Mouse (Mus musculus) ES-Bruce4 (cell line): Measurements from ENCODE around the gene Rpl10a. TPM values are rescaled to one million over a fixed set of nuclear protein-coding genes. Genes with fewer than 3 reads are reported as not detected.

Experiments
- H3K27ac ChIP-seq: 2 replicates; pipeline ENCODE4 v1.5.1; 2012; ENCODE audit warnings: low read length, inconsistent platforms; ENCODE audit not compliant: insufficient read depth
- H3K27me3 ChIP-seq: 2 replicates; pipeline ENCODE4 v1.6.1; 2012; ENCODE audit warnings: mild to moderate bottlenecking, low read length, inconsistent platforms; ENCODE audit not compliant: control insufficient read depth, poor library complexity, insufficient read depth, severe bottlenecking
- H3K36me3 ChIP-seq: 2 replicates; pipeline ENCODE4 v1.6.1; 2012; ENCODE audit warnings: inconsistent platforms, mild to moderate bottlenecking, low read length, moderate library complexity; ENCODE audit not compliant: control insufficient read depth, poor library complexity, insufficient read depth, severe bottlenecking
- H3K4me1 ChIP-seq: one replicate; pipeline ENCODE4 v1.8.1; 2011; ENCODE audit warnings: low read length; ENCODE audit not compliant: control insufficient read depth, insufficient read depth
- H3K4me3 ChIP-seq: 2 replicates; pipeline ENCODE4 v1.5.1; 2011; ENCODE audit warnings: low read depth, mild to moderate bottlenecking, low read length
- H3K9ac ChIP-seq: 2 replicates; pipeline ENCODE4 v1.6.1; 2012; ENCODE audit warnings: low read depth, mild to moderate bottlenecking, inconsistent platforms; ENCODE audit not compliant: poor library complexity, severe bottlenecking
- H3K9me3 ChIP-seq: replicated peaks from 2 replicates; pipeline ENCODE4 v1.6.1; 2012; ENCODE audit warnings: mild to moderate bottlenecking, low read length, inconsistent platforms; ENCODE audit not compliant: control insufficient read depth, poor library complexity, insufficient read depth, severe bottlenecking
- CTCF ChIP-seq: IDR thresholded peaks from one replicate; pipeline ENCODE4 v1.8.1; 2011; ENCODE audit warnings: low read depth, low read length
- EP300 ChIP-seq: IDR thresholded peaks from 2 replicates; pipeline ENCODE4 v1.6.1; 2011; ENCODE audit warnings: low read depth, low read length; ENCODE audit not compliant: insufficient read depth
- POLR2A ChIP-seq: IDR thresholded peaks from one replicate; pipeline ENCODE4 v1.8.1; 2011; ENCODE audit warnings: low read length; ENCODE audit not compliant: insufficient read depth
- polyA plus RNA-seq: library from polyadenylated mRNA; stranded (reverse); fragments of >200 nt; gene quantifications from 2 replicates; pipeline ENCODE4 v1.2.4, GENCODE M21; 2011; ENCODE audit warnings: low read depth; ENCODE audit not compliant: missing spikeins, insufficient read depth, insufficient read length

Rpl10a gene
- polyA plus RNA-seq, 1 experiment = 1,875 TPM

DNA sequence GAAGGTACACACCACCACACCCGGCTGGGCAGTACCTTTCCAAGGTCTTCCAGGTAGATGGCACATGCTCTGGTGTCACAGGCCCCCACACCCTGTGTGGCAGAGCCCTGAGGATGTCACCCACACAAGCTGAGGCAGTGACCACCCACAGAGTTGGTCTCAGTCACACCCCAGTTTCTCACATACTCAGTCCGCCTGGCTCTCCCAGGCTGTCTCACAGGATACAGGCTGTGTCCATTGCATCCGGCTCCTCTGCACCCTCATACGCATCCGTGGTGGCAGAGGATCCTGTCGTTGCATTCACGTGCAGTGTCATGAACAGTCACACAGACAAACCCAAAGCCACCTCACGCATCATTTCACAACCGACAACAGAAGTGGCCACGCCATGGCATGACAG lies 19.1 kb downstream of the Rpl10a start:
- no peak overlapping the region for H3K9ac ChIP-seq
- H3K4me3 ChIP-seq = no peak overlapping the region
- peaks cover 8% of the 10 kb centered on the region for H3K4me1 ChIP-seq
- H3K36me3 ChIP-seq = no peaks in the 10 kb centered on the region
- H3K27me3 ChIP-seq = no peaks in the 10 kb centered on the region
- no peak overlapping the region for H3K27ac ChIP-seq
- H3K9me3 ChIP-seq = no peaks in the 10 kb centered on the region
- TF ChIP-seq CTCF (no peak), POLR2A (no peak), EP300 (no peak)

GRCm38 (mm10) chr17:28348211-28348610 lies 19.9 kb downstream of the Rpl10a start:
- Histone ChIP-seq H3K4me3 (no peak overlapping the region), H3K27me3 (no peaks in the 10 kb centered on the region), H3K9ac (no peak overlapping the region), H3K9me3 (no peaks in the 10 kb centered on the region), H3K36me3 (no peaks in the 10 kb centered on the region), H3K27ac (no peak overlapping the region), H3K4me1 (peaks cover 8% of the 10 kb centered on the region)
- TF ChIP-seq POLR2A = no peak
- TF ChIP-seq EP300 = no peak
- no peak for TF ChIP-seq CTCF

GRCm38 (mm10) chr17:28349264-28349880 lies 21.1 kb downstream of the Rpl10a start:
- no peak overlapping the region for H3K27ac ChIP-seq
- TF ChIP-seq CTCF = no peak
- no peak for TF ChIP-seq POLR2A
- no peak for TF ChIP-seq EP300

DNA sequence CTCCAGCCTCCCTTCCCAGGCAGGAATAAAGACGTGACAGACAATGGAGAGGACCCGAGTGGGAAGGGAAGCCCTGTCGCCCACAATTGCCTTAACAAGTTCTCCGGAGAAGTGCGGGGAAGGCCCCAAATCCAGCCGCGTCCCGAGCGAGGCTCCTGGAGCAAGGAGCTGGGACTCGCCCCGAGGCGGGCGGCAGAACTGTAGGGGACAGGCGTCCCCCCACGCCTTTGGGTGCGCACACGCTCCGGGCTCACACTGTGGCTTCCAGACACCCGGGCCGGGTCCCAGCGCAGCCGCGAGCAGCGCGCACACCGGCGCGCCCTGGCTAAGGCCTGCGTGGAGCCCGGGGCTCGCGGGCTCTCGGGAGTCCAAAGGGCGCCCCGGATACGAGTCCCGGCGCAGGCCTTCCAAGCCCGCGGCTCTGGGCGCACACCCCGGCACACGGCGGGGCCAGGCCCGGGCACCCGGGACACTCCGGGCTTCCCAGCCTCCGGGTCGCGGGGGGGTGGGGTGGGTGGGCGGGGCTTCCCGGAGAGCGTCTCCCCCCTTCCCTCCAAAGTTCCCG lies 21.7 kb downstream of the Rpl10a start:
- peak overlapping the region; percentile 70 for H3K4me3 ChIP-seq
- TF ChIP-seq CTCF (no peak), POLR2A (no peak), EP300 (no peak)
- H3K9ac ChIP-seq = peak overlapping the region; percentile 86
- H3K27ac ChIP-seq = no peak overlapping the region
- peaks cover under 1% of the 10 kb centered on the region for H3K4me1 ChIP-seq
- H3K9me3 ChIP-seq = no peaks in the 10 kb centered on the region
- H3K27me3 ChIP-seq = no peaks in the 10 kb centered on the region
- H3K36me3 ChIP-seq = no peaks in the 10 kb centered on the region

More at GRCm38 (mm10) chr17:28349264-28349880, 21.1 kb downstream of the Rpl10a start:
- Histone ChIP-seq H3K36me3 (no peaks in the 10 kb centered on the region), H3K9me3 (no peaks in the 10 kb centered on the region), H3K4me1 (peaks cover 6% of the 10 kb centered on the region), H3K27me3 (no peaks in the 10 kb centered on the region), H3K9ac (peak overlapping the region; percentile 86), H3K4me3 (peak overlapping the region; percentile 70)

DNA sequence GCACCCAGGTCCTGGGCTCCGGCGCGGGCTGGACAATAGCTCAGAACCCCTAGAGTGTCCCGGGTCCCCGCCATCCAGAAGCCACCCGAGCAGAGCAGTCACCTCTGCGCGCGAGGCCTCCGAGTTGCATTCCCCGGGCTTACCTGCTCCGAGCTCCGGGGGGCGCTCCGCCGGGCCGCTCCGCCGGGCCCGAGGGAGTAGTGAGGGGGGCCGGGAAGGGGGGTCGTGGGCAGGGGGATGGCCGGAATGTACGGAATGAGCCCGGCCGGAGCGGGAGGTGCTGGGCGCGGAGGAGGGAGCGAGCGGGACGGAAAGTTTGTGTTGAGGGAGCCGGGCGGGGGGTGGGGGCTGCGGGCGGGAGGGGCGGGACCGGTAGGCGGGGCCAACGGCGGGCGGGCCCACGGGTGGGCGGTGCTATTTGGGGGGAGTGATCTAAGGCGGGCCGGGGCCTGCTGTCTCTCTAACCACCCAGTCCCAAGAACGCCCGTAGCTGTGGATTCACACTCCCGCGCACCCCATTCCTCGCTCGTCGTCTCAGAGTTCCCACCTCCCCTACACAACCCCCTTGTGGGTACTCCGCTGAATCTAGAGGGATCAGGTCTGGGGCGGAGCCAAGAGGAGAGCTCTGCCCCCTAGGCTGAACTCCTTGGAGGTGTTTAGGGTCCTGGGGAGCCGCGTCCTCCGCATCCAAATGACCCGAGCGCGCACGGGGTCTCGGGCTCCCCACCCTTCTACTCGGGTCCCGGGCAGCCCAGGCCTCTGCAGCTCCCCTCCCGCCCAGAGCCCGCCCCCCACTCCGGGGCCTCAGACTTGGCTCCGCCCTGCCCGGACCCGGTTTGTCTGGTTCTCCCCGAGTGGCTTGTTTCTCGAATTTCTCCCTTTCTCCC lies 22.4 kb downstream of the Rpl10a start, which contains the start of gene Tead3:
Gene Tead3, minus strand, starts transcription at position 352 of the 887 bp plus-strand sequence.
- Histone ChIP-seq H3K9ac (peak within 1 kb of the TSS; percentile 86), H3K9me3 (no peaks in the 10 kb centered on the region), H3K27me3 (no peaks in the 10 kb centered on the region), H3K4me3 (peak within 1 kb of the TSS; percentile 82), H3K36me3 (no peaks in the 10 kb centered on the region), H3K4me1 (no peaks in the 10 kb centered on the region), H3K27ac (peak within 1 kb of the TSS; percentile 85)
- peak; percentile 16 for TF ChIP-seq POLR2A
- TF ChIP-seq CTCF = no peak
- TF ChIP-seq EP300 = no peak

- Histone ChIP-seq H3K9ac (peak overlapping the region; percentile 86), H3K4me3 (peak overlapping the region; percentile 82), H3K4me1 (no peaks in the 10 kb centered on the region), H3K27me3 (no peaks in the 10 kb centered on the region), H3K9me3 (no peaks in the 10 kb centered on the region), H3K27ac (no peak overlapping the region), H3K36me3 (no peaks in the 10 kb centered on the region)
- TF ChIP-seq EP300 = no peak
- TF ChIP-seq POLR2A = no peak
- no peak for TF ChIP-seq CTCF
Observed at GRCm38 (mm10) chr17:28351353-28351890, 23.2 kb downstream of the Rpl10a start.
